Mouse (Mus musculus) layer of hippocampus, adult 18-20 months (tissue): ENCODE results near the gene Hoxa5. TPM values are rescaled to one million over a fixed set of nuclear protein-coding genes. Genes with fewer than 3 reads are reported as not detected.
A peak's percentile ranks its signal among the peaks of the same experiment; 100 is the strongest.

Experiments
- DNase-seq, 2 experiments: peaks; one replicate each; pipeline ENCODE4 v3.0.0; 2022; ENCODE audit warnings: low spot score in 2 of 2
- total RNA-seq, 2 experiments: library from RNA; stranded (reverse); gene quantifications; 2 replicates each; pipeline ENCODE4 v1.2.3; 2021

Gene Hoxa5
- total RNA-seq, 2 experiments from 2014 or later, result not detected

GRCm38 (mm10) chr6:52227470-52228222, 23.3 kb upstream of the Hoxa5 start:
- no peak for DNase-seq

DNA sequence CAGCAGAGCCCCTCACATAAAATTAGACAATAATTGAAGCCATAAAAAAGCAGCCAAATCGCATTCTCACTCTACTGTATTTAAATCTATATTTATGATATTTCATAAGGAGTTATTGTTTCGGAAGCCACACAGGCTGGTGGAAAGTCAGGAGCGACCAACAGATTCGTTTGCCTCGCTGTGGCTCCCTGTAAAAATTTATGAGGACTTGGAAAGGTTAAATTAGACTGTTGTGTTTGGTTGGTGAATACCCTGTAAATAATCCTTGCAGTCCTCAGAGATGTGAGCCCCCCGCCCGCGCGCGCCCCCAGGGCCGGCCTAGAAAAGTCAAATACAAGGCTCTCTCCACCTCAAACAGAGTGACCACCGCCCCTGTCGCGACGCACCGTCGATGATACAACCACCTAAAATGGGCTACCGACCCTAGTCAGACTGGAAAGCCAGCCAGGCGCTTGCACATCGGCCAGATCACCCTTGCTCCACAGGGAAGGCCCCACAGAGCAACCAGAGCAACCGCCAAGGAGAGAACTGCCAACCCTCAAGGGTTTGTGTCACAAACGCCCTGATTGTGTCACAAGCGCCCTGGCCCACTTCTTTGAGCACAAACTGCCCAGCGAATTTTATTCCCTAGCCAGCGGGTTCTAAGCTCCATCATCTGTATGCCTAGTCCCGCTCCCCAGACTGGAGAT, 22.3 kb upstream of the Hoxa5 start:
- DNase-seq, result no peak

DNA sequence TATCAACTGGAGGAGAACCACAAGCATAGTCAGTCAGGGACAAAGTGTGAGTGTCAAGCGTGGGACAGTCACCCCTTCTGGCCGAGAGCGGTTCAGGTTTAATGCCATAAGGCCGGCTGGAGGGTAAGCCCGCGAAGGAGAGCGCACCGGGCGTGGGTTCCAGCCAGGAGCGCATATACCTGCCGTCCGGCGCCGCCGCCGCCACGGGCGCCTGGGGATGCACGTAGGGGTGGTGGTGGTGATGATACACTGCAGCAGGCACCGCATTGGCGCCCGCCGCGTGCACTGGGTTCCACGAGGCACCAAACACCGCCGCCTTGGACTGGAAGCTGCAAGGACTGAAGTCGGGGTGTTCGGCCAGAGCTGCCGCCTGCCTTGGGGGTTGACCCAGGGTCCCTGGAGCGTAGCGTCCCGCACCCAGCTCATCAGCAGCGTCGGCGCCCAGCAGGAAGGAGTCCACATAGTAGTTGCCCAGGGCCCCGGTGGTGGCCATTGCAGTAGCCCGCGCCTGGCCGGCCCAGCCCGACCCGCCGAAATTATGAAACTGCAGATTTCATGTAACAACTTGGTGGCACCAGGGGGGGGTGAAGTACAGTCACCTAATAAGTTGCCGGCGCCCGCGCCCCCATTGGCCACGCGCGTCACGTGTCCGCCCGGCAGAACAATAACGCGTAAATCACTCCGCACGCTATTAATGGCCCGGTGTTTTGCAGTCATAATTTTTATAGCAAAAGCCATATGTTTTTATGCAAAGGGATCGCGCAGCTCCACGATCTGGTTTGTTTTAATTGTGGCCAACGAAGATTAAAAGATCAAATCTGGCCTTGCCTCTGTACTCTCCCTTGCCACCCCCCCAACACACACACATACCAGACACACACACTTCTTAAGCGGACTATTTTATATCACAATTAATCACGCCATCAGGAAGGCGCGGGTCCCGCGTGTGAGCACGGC, 21.5 kb upstream of the Hoxa5 start:
- no peak for DNase-seq

DNA sequence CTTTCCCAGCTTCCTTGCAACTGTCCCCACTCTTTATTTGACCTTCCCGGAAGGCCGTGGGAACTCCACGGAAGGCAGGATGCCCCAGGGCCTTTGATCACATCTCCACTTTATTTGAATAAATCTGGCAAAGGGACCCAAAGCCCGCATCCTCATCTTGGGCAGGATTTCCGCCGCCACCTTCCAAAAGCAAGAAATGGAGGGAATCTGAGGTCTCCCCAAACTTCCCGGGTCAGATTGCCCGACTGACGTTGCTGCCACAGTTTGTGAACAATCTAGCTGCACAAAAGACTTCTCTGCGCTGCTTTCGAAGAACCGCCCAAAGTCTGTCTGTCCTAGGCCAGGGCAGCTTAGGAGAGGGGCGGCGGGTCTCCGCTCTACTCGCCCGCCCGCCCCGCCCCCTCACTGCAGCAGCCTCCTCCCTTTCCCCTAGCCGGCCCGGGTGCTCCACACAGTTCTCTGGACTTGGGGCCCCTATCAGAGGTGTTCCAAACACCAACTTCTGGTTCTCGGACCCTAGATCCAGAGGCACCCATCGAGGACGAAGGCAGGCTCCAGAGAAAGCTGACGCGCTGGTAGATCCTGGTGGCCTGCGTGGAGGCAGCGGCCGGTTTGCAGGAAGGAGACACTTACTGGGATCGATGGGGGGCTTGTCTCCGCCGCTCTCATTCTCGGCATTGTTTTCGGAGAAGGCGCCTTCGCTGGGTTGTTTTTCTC, 20.7 kb upstream of the Hoxa5 start:
- no peak for DNase-seq

DNA sequence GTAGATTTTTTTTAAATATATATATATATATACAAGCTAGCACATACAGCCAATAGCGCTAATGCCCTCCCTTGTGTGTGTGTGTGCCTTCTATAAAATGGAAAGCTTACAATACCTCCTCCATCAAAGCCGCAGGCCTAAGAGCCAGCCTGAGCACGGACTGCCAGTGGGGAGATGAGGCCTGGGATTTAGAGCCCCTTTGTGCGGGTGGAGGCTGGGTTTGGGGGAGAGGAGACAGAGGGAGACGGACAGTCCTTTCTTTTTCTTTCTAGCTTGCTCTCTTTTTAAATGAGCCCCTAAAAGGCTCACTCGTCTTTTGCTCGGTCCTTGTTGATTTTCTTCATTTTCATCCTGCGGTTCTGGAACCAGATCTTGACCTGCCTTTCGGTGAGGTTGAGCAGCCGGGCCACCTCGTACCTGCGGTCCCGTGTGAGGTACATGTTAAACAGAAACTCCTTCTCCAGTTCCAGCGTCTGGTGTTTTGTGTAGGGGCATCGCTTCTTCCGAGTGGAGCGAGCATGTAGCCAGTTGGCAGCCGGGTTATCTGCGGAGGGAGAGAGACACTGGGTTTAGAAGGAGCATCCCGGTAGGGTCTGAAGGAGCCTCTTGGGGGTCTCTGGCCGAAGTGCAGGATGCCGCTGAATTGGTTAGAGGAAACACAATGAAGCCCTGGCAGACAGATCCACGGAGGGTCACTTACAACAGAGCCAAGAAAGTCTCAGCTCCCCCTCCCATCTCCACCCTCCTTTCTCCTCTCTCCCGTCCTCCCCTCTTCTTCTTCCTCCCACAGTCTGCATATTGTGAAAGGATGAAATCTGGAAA, 19.8 kb upstream of the Hoxa5 start:
- no peak for DNase-seq

GRCm38 (mm10) chr6:52222729-52223128, 18.3 kb upstream of the Hoxa5 start:
- no peak for DNase-seq

- DNase-seq, result no peak
Observed at GRCm38 (mm10) chr6:52221993-52222685, 17.8 kb upstream of the Hoxa5 start.

- DNase-seq, result peak; percentile 73 to 88
Observed at GRCm38 (mm10) chr6:52221337-52221992, 17.1 kb upstream of the Hoxa5 start, which contains the start of gene Hoxa7. TSS of gene Hoxa7 (minus strand) at chr6:52221854.

- no peak for DNase-seq
Observed at GRCm38 (mm10) chr6:52220865-52221310, 16.5 kb upstream of the Hoxa5 start.

DNA sequence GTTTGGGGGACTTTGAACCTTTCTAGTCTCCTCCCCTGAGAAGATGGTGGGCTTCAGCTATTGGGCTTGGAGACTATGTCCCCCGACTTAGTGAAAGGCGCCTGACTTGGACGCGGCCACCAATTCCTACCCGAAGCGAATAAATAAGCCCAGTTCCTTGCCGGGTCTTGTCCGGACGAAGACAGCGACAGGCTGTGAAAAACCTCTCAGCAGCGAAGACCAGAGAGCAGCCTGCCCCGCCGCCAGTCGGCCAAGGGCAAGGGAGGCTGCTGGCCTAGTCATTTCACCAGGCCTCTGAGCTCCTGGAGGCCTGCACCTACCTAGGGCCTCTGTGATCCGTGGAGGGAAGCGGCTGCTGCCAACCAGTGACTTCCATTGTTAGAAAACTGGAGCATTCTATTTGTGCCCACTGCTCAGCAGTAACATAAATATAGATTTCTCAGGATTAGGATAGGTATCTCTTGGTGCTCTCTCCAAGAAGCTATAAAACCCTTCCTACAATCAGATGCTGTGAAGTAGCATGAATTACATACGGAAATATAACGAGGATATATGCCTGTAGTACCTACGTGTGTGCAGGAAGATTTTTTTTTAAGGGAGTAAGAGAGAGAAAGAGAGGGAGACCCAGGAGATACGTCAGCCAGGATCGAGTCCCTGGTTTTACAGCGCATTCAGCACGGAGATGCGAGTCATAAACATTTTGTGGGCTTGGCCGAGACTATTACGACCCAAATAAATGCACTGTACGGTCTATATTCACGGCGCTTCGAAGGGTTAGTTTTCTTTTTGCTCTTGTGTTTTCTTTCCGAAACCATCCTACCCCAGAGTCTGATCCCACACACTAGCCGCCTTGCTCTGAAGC, 15.8 kb upstream of the Hoxa5 start:
- no peak for DNase-seq

GRCm38 (mm10) chr6:52219234-52219942, 15.0 kb upstream of the Hoxa5 start:
- DNase-seq, result no peak

DNA sequence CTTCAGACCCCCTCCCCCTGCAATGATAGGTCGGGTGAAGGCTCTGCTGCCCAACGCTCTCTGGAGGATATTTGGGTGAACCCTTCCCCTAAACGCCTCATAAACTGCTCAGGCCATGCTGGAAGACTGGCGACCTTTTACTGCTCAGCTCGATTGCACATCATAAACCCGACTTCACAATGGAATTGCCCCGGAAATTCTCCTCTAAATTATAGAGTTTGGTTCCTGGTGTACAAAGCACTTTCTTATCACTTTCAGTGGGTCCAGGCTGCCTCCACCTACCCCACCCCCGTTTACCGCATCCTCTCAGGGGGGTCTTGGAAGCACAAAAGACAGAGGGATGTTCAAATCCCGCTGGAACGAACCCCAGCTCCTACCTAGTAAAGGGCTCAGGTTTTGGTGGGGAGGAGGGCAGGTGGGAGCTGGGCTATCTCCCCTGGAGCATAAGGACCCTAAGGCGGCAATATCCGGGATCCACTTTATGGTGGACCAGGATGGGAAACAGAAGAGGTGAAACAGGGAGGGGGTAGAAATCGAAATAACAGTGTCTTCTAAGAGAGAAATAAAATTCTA, 14.3 kb upstream of the Hoxa5 start:
- DNase-seq, result no peak

DNA sequence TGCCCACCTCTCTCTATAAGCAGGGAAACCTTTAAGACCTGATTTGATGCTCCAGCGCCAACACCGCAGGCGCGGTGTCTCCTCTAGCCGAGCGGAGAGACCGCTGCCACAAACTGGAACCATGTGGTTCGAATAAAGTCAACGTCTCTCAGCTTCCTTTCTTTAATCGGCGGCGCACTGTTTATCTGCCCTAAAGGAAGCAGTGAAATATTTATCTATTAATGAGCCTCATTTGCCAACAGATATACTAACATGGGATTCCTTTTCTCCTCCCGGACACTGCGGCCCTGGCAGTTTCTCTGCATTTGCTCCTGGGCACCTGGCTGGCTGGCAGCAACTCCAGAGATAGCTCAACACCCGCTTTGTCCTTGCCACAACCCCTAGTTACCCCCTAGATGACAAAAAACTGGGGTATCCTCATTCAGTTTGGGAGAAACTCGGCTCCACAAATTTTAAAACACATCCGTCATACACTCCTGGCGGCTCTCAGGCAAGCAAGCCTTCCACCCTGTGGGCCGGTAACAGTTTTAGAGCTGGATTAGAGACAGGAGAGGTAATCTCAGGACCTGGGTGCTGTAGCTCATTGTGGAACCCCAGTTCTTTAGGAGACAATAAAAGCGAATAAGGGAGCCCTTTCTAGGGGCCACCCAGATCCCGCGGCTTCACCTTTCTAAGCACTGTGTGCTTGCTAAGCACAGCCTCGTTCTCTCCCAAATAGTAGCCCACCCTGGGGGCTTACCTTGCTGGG, 13.7 kb upstream of the Hoxa5 start:
- DNase-seq, result no peak

GRCm38 (mm10) chr6:52217459-52217768, 13.0 kb upstream of the Hoxa5 start:
- DNase-seq, result no peak

DNA sequence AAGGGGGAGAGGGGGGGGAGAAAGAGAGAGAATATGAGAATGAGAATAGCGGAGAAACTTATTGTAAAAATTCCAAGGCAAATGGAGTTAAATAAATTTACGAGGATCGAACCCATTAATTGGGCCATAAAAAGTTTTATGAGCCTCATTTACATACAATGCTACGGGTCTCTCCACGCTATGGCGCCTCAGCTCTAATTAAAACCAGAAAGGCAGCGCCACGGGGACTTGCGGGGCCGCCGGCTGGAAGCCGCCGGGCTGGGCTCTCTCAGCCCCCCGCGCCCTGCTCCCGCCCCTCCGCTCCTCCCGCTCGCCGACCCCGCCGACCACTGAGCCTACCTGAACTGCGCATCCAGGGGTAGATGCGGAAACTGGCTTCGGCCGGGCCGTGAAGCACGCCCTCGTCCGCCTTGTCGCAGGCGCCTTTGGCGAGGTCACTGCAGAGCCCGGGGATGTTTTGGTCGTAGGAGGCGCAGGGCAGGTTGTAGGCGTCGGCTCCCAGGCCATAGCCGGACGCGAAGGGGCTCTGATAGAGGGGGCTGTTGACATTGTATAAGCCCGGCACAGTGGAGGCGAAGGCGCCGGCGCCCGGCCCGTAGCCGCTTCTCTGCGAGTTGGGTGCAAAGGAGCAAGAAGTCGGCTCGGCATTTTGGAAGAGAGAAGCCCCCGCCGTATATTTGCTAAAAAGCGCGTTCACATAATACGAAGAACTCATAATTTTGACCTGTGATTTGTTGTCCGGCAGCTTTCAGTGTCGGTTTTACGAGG, 12.5 kb upstream of the Hoxa5 start:
- DNase-seq, result no peak
